10 mouse cellular contexts compared by ENCODE assay signal in genomic region chr8:70758616-70759561, GRCm38 (mm10). TPM values are rescaled to one million over a fixed set of nuclear protein-coding genes. Genes with fewer than 3 reads are reported as not detected.
DNase-seq lines count a peak whose midpoint lies in the region; ATAC-seq and TF ChIP-seq lines count a peak whose summit lies in the region.
"Had no signal": no experiment of that assay in that cellular context is flagged by ENCODE, and none has a peak within 500 bp of the region (broad histone marks: within the 10 kb centered on the region; RNA-seq: fewer than 3 reads in every experiment).

No protein-coding gene starts in this region.

- no peak overlapping the region for H3ac ChIP-seq in myocyte (ENCODE audit: control insufficient read depth, insufficient read length)

- H3K9me3 ChIP-seq in midbrain, embryonic 12.5 days, result no peaks in the 10 kb centered on the region
- no peaks in the 10 kb centered on the region for H3K9me3 ChIP-seq in midbrain, embryonic 11.5 days (ENCODE audit: control insufficient read depth, low read length)

- 76% methylated on average over 19 of the region's 19 CpGs for WGBS in midbrain, embryonic 12.5 days
- WGBS in midbrain, embryonic 11.5 days, result 76% methylated on average over 19 of the region's 19 CpGs

- peak overlapping the region; percentile 20; the same call in 1 of the 2 replicates for H3K27ac ChIP-seq in midbrain, embryonic 12.5 days (replicated peaks)
- H3K27ac ChIP-seq in midbrain, embryonic 11.5 days (ENCODE audit: low read depth, low read length), result no peak overlapping the region

- peak; percentile 84 to 94 for DNase-seq in adrenal gland, adult (ENCODE audit: inconsistent age in 2 of 2, low spot score in 1 of 2)
- no peak for DNase-seq in adrenal gland, postnatal 4 days (ENCODE audit: low spot score in 2 of 2)
- no peak for DNase-seq in midbrain, embryonic 11.5 days (ENCODE audit: low spot score, missing footprints)
- peak; percentile 50 to 60 for DNase-seq in cerebellum, postnatal 25 days
- peak; percentile 57 for DNase-seq in kidney, postnatal 10 days
- no peak for DNase-seq in left cerebral cortex, adult 9 months (ENCODE audit: low spot score in 2 of 2)

- peaks cover 31% of the 10 kb centered on the region for H3K4me1 ChIP-seq in midbrain, embryonic 12.5 days
- H3K4me1 ChIP-seq in midbrain, embryonic 11.5 days (ENCODE audit: control insufficient read depth, insufficient read depth, low read length), result peaks cover 11% of the 10 kb centered on the region; the same call in 1 of the 2 replicates

- no peak overlapping the region for H3K4me3 ChIP-seq in midbrain, embryonic 12.5 days
- no peak overlapping the region for H3K4me3 ChIP-seq in midbrain, embryonic 11.5 days (ENCODE audit: low read depth, low read length)
- peak overlapping the region; percentile 41 for H3K4me3 ChIP-seq in myocyte

- peaks cover 20% of the 10 kb centered on the region for H3K36me3 ChIP-seq in midbrain, embryonic 12.5 days
- no peaks in the 10 kb centered on the region for H3K36me3 ChIP-seq in midbrain, embryonic 11.5 days (ENCODE audit: control insufficient read depth, insufficient read depth, low read length)
- no peaks in the 10 kb centered on the region for H3K36me3 ChIP-seq in myocyte (ENCODE audit: control insufficient read depth, insufficient read depth)

- TF ChIP-seq POLR2A in myocyte (IDR thresholded peaks at IDR 0.05; ENCODE audit: insufficient read length, low read depth), result no peak

- H3K79me2 ChIP-seq in myocyte (ENCODE audit: control insufficient read depth, insufficient read depth), result no peaks in the 10 kb centered on the region

- 0 out of 2 replicates have a peak overlapping the region, but pooled peaks have one; percentile 28 for H3K9ac ChIP-seq in midbrain, embryonic 12.5 days (replicated peaks)
- no peak overlapping the region for H3K9ac ChIP-seq in midbrain, embryonic 11.5 days (ENCODE audit: low read length)

- 0 out of 2 replicates have a peak, but pooled peaks cover 7% of the 10 kb centered on the region for H3K27me3 ChIP-seq in midbrain, embryonic 12.5 days
- no peaks in the 10 kb centered on the region for H3K27me3 ChIP-seq in midbrain, embryonic 11.5 days (ENCODE audit: control insufficient read depth, insufficient read depth, low read length)
- H3K27me3 ChIP-seq in myocyte (ENCODE audit: control insufficient read depth, insufficient read depth, insufficient read length), result no peaks in the 10 kb centered on the region

- ATAC-seq in midbrain, embryonic 12.5 days (ENCODE audit: low FRiP score, low read depth), result no peak
- no peak for ATAC-seq in midbrain, embryonic 11.5 days (ENCODE audit: low FRiP score)

- no peak overlapping the region for H3K4me2 ChIP-seq in midbrain, embryonic 12.5 days (replicated peaks)
- no peak overlapping the region for H3K4me2 ChIP-seq in midbrain, embryonic 11.5 days
- peak overlapping the region; percentile 81 for H3K4me2 ChIP-seq in myocyte (ENCODE audit: low read depth)

TF ChIP-seq in myocyte, 11 proteins besides CTCF, POLR2A, EP300 and RAD21:
- TF ChIP-seq MAX (IDR thresholded peaks at IDR 0.05; ENCODE audit: low read depth) (no peak), MYOD1 (IDR thresholded peaks at IDR 0.05; ENCODE audit: control insufficient read depth in 1 of 3, insufficient read length in 2 of 3, low read depth in 2 of 3) (no peak), POLR2AphosphoS2 (IDR thresholded peaks at IDR 0.05; ENCODE audit: insufficient read length, low read depth) (peak; percentile 18), CEBPB (IDR thresholded peaks at IDR 0.05; ENCODE audit: insufficient read depth, poor library complexity, severe bottlenecking) (no peak), TCF12 (IDR thresholded peaks at IDR 0.05; ENCODE audit: insufficient read depth, poor library complexity, severe bottlenecking) (no peak), REST (IDR thresholded peaks at IDR 0.05; ENCODE audit: insufficient read depth, insufficient read length) (no peak), TCF3 (IDR thresholded peaks at IDR 0.05; ENCODE audit: insufficient read length, low read depth) (no peak), SRF (IDR thresholded peaks at IDR 0.05; ENCODE audit: control insufficient read depth, insufficient read length, low read depth) (no peak), E2F4 (IDR thresholded peaks at IDR 0.05; ENCODE audit: insufficient read depth) (no peak)

RNA-seq across cellular contexts. Expression of gene Mpv17l2, which starts 1.9 kb away (rescaled TPM):
- total RNA-seq in adrenal gland, postnatal 4 days (2021), result 100 to 1,000 TPM in 1 of 2 experiments, 10 to 100 TPM in 1; 93.1 to 109 TPM
- polyA plus RNA-seq in midbrain, embryonic 12.5 days (2016; fragmentation: Nextera tagmentation; extraction: Ambion mirVana), result 35.4 and 37.3 TPM in 2 replicates
- polyA plus RNA-seq in midbrain, embryonic 11.5 days (2014; fragmentation: Nextera tagmentation; extraction: Ambion mirVana), result 28.3 and 29.6 TPM in 2 replicates
- polyA plus RNA-seq in myocyte (2012; fragmentation: generic; extraction: Trizol), result 73.0 TPM

RNA-seq across cellular contexts. Expression of gene Rab3a, which starts 4.4 kb away (rescaled TPM):
- 10 to 100 TPM; 58.9 to 59.7 TPM for total RNA-seq in adrenal gland, postnatal 4 days (2021)
- polyA plus RNA-seq in midbrain, embryonic 12.5 days (2016; fragmentation: Nextera tagmentation; extraction: Ambion mirVana), result 98.9 and 102 TPM in 2 replicates
- polyA plus RNA-seq in midbrain, embryonic 11.5 days (2014; fragmentation: Nextera tagmentation; extraction: Ambion mirVana), result 56.6 and 66.1 TPM in 2 replicates
- 34.9 TPM for polyA plus RNA-seq in myocyte (2012; fragmentation: generic; extraction: Trizol)

RNA-seq across cellular contexts. Expression of gene Pik3r2, which starts 17.6 kb away (rescaled TPM):
- 10 to 100 TPM; 72.0 to 78.8 TPM for total RNA-seq in adrenal gland, postnatal 4 days (2021)
- polyA plus RNA-seq in midbrain, embryonic 12.5 days (2016; fragmentation: Nextera tagmentation; extraction: Ambion mirVana), result 73.4 and 74.6 TPM in 2 replicates
- polyA plus RNA-seq in midbrain, embryonic 11.5 days (2014; fragmentation: Nextera tagmentation; extraction: Ambion mirVana), result 25.4 and 30.2 TPM in 2 replicates
- polyA plus RNA-seq in myocyte (2012; fragmentation: generic; extraction: Trizol), result 130 TPM

RNA-seq across cellular contexts. Expression of gene Pde4c, which starts 35.4 kb away (rescaled TPM):
- total RNA-seq in adrenal gland, postnatal 4 days (2021), result 1 to 10 TPM; 2.2 to 5.6 TPM
- 0.15 and 0.39 TPM in 2 replicates for polyA plus RNA-seq in midbrain, embryonic 12.5 days (2016; fragmentation: Nextera tagmentation; extraction: Ambion mirVana)
- polyA plus RNA-seq in midbrain, embryonic 11.5 days (2014; fragmentation: Nextera tagmentation; extraction: Ambion mirVana), result 0.16 TPM in 1 of 2 replicates, not detected in the other
- polyA plus RNA-seq in myocyte (2012; fragmentation: generic; extraction: Trizol), result 0.10 TPM

RNA-seq across cellular contexts. Expression of gene Gm3336, which starts 40.5 kb away (rescaled TPM):
- not detected for total RNA-seq in adrenal gland, postnatal 4 days (2021)
- not detected in 2 replicates for polyA plus RNA-seq in midbrain, embryonic 12.5 days (2016; fragmentation: Nextera tagmentation; extraction: Ambion mirVana)
- polyA plus RNA-seq in midbrain, embryonic 11.5 days (2014; fragmentation: Nextera tagmentation; extraction: Ambion mirVana), result not detected in 2 replicates
- polyA plus RNA-seq in myocyte (2012; fragmentation: generic; extraction: Trizol), result 0.23 TPM
- total RNA-seq: left cerebral cortex, postnatal 25 days had no signal
- polyA plus RNA-seq: embryonic facial prominence, embryonic 14.5 days had no signal

Comparison
In these comparisons a context has a peak if more than half of its experiments do, and no peak if none do; other contexts are left out.
1. DNase-seq: peak in adrenal gland, adult (2 of 2), cerebellum, postnatal 25 days (2 of 2) and kidney, postnatal 10 days (single experiment); none in adrenal gland, postnatal 4 days (0 of 2), midbrain, embryonic 11.5 days (single experiment) and left cerebral cortex, adult 9 months (0 of 2).